Mouse (Mus musculus) midbrain, embryonic 15.5 days (tissue): ENCODE measurements around the gene Rasl10b. TPM values are rescaled to one million over a fixed set of nuclear protein-coding genes. Genes with fewer than 3 reads are reported as not detected.
A peak's percentile ranks its signal among the peaks of the same experiment; 100 is the strongest.

Experiments used
- ATAC-seq: fragments of 200-750 bp; cut with Nextera tagmentation; replicated peaks from 2 replicates; pipeline ENCODE4 v1.8.0; 2017; ENCODE audit warnings: moderate TSS enrichment
- H3K27ac ChIP-seq: fragments of 300-500 bp; sonication (generic); 2 replicates; pipeline ENCODE4 v1.5.1; 2015; ENCODE audit warnings: mild to moderate bottlenecking, inconsistent platforms
- H3K27me3 ChIP-seq: fragments of 300-500 bp; sonication (generic); replicated peaks from 2 replicates; pipeline ENCODE4 v1.6.1; 2015; ENCODE audit warnings: inconsistent platforms
- H3K36me3 ChIP-seq: fragments of 300-500 bp; sonication (generic); replicated peaks from 2 replicates; pipeline ENCODE4 v1.6.1; 2015; ENCODE audit warnings: inconsistent platforms
- H3K4me1 ChIP-seq: fragments of 300-500 bp; sonication (generic); 2 replicates; pipeline ENCODE4 v1.6.1; 2015; ENCODE audit warnings: inconsistent platforms
- H3K4me2 ChIP-seq: fragments of 300-500 bp; sonication (generic); 2 replicates; pipeline ENCODE4 v1.6.1; 2015; ENCODE audit warnings: inconsistent platforms, mild to moderate bottlenecking, moderate library complexity
- H3K4me3 ChIP-seq: fragments of 300-500 bp; sonication (generic); 2 replicates; pipeline ENCODE4 v1.5.1; 2015; ENCODE audit warnings: mild to moderate bottlenecking, inconsistent platforms
- H3K9ac ChIP-seq: fragments of 300-500 bp; sonication (generic); 2 replicates; pipeline ENCODE4 v1.6.1; 2015; ENCODE audit warnings: mild to moderate bottlenecking, inconsistent platforms
- H3K9me3 ChIP-seq: fragments of 300-500 bp; sonication (generic); 2 replicates; pipeline ENCODE4 v1.6.1; 2016; ENCODE audit warnings: inconsistent platforms
- WGBS: fragments of 180-500 bp; shearing (Covaris S2); methylation state at CpG from one replicate; pipeline ENCODE4 v1.1.7; 2015; ENCODE audit warnings: mixed read lengths; 5-methylcytosine and 5-hydroxymethylcytosine counted together
- polyA plus RNA-seq: library from polyadenylated mRNA; unstranded; fragments of >200 nt; fragmentation: Nextera tagmentation; extraction: Ambion mirVana; gene quantifications from 2 replicates; pipeline ENCODE4 v1.2.1, GENCODE M21; 2015

Gene Rasl10b
- polyA plus RNA-seq, 1 experiment from 2014 or later = 43.2 TPM

DNA sequence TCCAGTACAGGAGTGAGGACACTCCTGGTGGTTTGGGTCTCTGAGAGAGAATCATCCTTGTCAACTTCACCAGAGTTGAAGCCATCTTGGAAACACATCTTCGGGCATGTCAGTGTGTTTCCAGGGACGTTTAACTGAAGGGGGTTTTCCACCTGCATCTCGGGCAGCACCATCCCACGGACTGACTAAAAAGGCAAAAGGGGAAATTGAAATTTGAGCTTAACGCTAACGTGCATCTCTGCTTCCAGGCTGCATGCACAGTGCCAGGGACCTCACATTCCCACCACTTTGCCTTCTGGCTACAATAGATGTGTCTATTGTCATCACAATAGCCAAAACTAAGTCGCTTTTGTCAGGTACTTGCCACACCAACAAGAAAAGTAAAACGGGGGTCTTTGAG is 695 bp upstream of the Rasl10b start:
- 44% methylated on average over 8 of the region's 8 CpGs for WGBS
- Histone ChIP-seq H3K27ac (no peak overlapping the region), H3K4me3 (no peak overlapping the region), H3K4me1 (peaks cover 27% of the 10 kb centered on the region), H3K36me3 (no peaks in the 10 kb centered on the region; the same call in 1 of the 2 replicates), H3K9ac (no peak overlapping the region), H3K27me3 (no peaks in the 10 kb centered on the region), H3K9me3 (no peaks in the 10 kb centered on the region), H3K4me2 (no peak overlapping the region)
- ATAC-seq = no peak

DNA sequence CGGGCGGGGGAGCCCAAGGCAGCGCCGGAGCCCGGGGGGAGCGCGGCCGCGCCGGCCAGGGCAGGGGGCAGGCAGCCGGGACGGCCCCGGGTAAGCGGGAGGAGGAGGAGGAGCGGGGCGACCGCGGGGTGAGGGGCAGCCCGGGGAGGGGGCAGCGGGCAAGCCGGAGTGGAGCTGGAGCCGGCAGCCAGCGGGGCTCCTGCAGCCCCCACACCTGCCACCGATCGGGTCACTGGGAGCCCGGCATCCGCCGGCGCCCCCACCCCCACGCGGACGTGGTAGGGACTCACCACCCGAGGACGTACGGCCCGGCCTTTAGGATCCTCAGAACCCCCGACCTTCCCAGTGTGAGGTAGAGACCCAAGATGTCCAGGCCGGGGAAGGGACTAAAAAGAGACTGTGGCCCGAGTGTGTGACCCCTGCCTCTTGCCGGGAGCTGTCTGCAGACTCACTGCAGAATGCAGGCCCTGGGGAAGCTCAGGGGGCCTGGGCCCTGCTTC is 905 bp downstream of the Rasl10b start:
- H3K4me3 ChIP-seq = peak overlapping the region; percentile 89
- H3K4me1 ChIP-seq = peaks cover 27% of the 10 kb centered on the region
- H3K4me2 ChIP-seq = peak overlapping the region; percentile 86
- peak overlapping the region; percentile 71 for H3K27ac ChIP-seq
- H3K9me3 ChIP-seq = no peaks in the 10 kb centered on the region
- no peaks in the 10 kb centered on the region for H3K36me3 ChIP-seq
- peak overlapping the region; percentile 93 for H3K9ac ChIP-seq
- ATAC-seq = peak; percentile 63; the same call in 1 of the 2 replicates
- no peaks in the 10 kb centered on the region for H3K27me3 ChIP-seq
- WGBS = 0% methylated on average over 37 of the region's 40 CpGs

DNA sequence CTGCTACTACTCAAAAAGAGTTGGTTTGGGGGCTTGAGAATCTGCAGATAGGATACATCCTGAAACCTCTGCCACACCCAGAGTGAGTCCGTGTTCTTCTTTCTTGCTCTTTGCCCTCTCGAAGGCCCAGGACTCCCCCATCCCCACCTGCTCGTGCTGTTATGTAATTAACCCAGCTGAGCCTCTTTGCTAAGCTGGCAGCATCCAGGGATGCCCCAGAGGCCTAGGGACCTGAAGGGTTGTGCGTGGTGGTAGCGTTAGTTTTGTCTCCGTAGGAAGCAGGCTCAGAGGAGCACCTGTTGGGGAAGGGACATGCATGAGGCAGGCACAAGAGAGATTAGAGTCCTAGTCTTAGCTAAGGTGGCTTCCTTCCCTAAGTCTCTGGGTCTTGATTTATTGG is 1.6 kb downstream of the Rasl10b start:
- Histone ChIP-seq H3K27ac (no peak overlapping the region), H3K36me3 (no peaks in the 10 kb centered on the region)
- 23% methylated on average over 6 of the region's 6 CpGs for WGBS

DNA sequence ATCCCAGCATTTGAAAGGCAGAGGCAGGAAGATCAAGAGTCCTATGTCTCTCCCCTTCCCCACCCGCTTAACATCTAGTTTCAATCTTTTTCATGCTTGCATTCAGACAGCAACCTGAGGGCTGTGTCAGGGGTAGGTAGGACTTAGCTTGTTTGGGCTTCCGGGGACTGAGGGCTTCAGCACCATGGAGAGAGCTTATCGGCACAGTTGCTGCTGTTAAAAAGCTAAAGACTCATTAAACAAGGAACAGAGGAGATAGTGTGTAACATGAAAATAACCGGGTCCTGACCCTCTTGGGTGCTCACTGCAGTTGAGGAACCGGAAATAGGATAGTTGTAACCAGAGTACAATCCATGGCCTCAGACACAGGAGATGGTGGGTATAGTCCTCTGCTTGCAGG is 8.1 kb downstream of the Rasl10b start:
- H3K27me3 ChIP-seq = peaks cover 28% of the 10 kb centered on the region
- no peaks in the 10 kb centered on the region for H3K9me3 ChIP-seq
- ATAC-seq = no peak
- no peak overlapping the region for H3K4me3 ChIP-seq
- H3K27ac ChIP-seq = no peak overlapping the region
- WGBS = 12% methylated on average over 5 of the region's 5 CpGs
- no peak overlapping the region for H3K9ac ChIP-seq
- H3K4me2 ChIP-seq = no peak overlapping the region
- peaks cover 16% of the 10 kb centered on the region for H3K4me1 ChIP-seq
- no peaks in the 10 kb centered on the region for H3K36me3 ChIP-seq

More for the DNA sequence above, 1.6 kb downstream of the Rasl10b start:
- Histone ChIP-seq H3K4me1 (peaks cover 27% of the 10 kb centered on the region), H3K27me3 (no peaks in the 10 kb centered on the region), H3K9me3 (no peaks in the 10 kb centered on the region), H3K4me2 (peak overlapping the region; percentile 86), H3K9ac (peak overlapping the region; percentile 93), H3K4me3 (peak overlapping the region; percentile 89)
- no peak for ATAC-seq

DNA sequence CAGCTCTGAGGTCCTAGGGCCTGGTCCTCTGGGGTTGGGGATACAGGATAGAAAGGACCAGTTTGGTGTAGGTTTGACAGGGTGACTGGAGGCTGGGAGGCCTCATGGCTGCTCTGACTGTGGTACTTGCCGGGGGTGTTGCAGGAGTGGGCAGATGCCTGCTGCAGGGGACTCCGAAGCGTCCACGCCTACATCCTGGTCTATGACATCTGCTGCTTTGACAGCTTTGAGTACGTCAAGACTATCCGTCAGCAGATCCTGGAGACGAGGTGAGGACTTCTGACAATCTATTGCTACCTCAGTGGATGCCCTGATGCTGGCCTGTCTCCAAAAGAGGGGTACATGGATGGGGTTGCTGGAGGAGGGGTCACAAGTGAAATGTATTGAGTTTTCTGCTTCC is 8.8 kb downstream of the Rasl10b start:
- Histone ChIP-seq H3K27me3 (peaks cover 33% of the 10 kb centered on the region), H3K4me1 (peaks cover 15% of the 10 kb centered on the region), H3K27ac (no peak overlapping the region), H3K9me3 (no peaks in the 10 kb centered on the region), H3K4me3 (no peak overlapping the region), H3K36me3 (no peaks in the 10 kb centered on the region), H3K9ac (no peak overlapping the region), H3K4me2 (no peak overlapping the region)
- WGBS = 84% methylated on average over 7 of the region's 7 CpGs
- ATAC-seq = no peak

DNA sequence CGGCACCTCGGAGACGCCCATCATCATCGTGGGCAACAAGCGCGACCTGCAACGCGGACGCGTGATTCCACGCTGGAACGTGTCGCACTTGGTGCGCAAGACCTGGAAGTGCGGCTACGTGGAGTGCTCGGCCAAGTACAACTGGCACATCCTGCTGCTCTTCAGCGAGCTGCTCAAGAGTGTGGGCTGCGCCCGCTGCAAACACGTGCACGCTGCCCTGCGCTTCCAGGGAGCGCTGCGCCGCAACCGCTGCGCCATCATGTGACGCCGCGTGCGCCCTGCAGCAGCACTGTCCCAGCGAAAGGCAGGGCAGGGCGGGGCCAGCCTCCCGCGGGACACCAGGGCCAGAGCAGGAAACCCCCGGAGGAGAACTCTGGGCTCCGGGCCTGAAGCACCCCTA is 9.6 kb downstream of the Rasl10b start:
- Histone ChIP-seq H3K9ac (0 out of 2 replicates have a peak overlapping the region, but pooled peaks have one; percentile 2), H3K4me1 (peaks cover 13% of the 10 kb centered on the region), H3K4me3 (peak overlapping the region; percentile 23), H3K9me3 (no peaks in the 10 kb centered on the region), H3K27ac (no peak overlapping the region), H3K36me3 (no peaks in the 10 kb centered on the region), H3K4me2 (peak overlapping the region; percentile 44), H3K27me3 (peaks cover 33% of the 10 kb centered on the region)
- WGBS = 6% methylated on average over 38 of the region's 38 CpGs
- peak; percentile 72 for ATAC-seq

DNA sequence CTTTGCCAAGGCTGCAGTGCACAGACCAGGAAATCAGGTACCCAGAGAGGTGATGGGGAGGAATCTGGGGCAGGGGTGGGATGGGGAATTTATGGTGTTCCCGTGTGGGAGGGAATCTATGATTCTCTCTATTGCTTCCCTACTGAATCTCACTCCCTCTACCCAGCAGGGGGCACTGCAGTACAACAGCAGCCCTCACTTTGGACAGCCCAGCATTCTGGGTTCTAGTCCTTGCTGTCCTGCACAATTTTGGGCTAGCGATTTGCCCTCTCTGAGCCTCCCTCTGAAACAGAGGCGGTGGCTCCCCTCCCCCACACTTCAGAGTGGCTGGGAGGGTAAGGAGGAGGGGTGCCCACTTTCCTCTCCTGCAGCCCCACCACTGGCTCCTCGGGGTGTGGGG is 11.4 kb downstream of the Rasl10b start:
- Histone ChIP-seq H3K9me3 (no peaks in the 10 kb centered on the region), H3K4me3 (no peak overlapping the region), H3K9ac (no peak overlapping the region), H3K27ac (no peak overlapping the region), H3K4me2 (no peak overlapping the region), H3K36me3 (no peaks in the 10 kb centered on the region), H3K27me3 (peaks cover 36% of the 10 kb centered on the region), H3K4me1 (peaks cover 13% of the 10 kb centered on the region)
- ATAC-seq = no peak
- 49% methylated on average over 4 of the region's 4 CpGs for WGBS

DNA sequence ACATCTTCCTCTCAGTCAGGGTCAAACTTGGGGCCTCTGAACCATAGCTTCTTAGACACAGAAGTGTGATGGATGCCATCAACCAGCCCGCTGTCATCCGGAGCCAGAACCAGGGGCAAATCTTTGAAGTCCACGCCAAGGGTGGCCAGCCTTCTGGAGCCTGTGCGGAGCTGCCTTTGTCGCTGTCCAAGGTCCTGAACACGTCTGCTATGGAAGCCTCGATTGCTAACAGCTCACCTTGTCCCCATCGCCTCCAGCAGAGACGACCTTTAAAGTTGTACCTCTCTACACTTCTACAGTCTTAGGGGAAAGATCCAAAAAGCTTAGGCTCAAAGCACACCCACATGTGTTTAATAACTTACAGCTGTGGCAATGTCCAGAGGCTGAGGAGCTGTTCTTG is 12.4 kb downstream of the Rasl10b start:
- H3K36me3 ChIP-seq = no peaks in the 10 kb centered on the region
- no peaks in the 10 kb centered on the region for H3K9me3 ChIP-seq
- H3K27ac ChIP-seq = no peak overlapping the region
- no peak overlapping the region for H3K9ac ChIP-seq
- H3K27me3 ChIP-seq = peaks cover 36% of the 10 kb centered on the region
- H3K4me2 ChIP-seq = no peak overlapping the region
- no peak overlapping the region for H3K4me3 ChIP-seq
- H3K4me1 ChIP-seq = peaks cover 13% of the 10 kb centered on the region
- ATAC-seq = no peak
- 5% methylated on average over 9 of the region's 9 CpGs for WGBS

DNA sequence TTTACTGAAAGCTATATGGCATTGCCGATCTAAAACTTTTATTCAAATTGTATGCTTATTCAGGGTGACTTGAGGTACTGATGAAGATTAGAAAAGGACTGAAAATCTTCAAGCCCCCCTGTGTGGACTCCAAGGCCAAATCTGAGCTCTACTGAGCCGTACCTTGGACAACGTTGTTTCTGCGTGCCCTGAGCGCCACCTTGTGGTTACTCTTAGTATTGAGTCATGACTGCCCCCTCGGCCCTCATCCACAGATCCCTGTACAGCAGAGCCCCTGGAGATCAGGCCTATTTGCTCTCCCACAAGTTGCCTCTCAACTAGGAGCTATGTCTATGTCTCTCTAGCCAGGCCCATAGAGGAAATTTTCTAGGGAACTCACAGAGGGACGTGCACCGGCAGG is 15.7 kb downstream of the Rasl10b start:
- no peaks in the 10 kb centered on the region for H3K36me3 ChIP-seq
- H3K27me3 ChIP-seq = peaks cover 38% of the 10 kb centered on the region
- no peak overlapping the region for H3K9ac ChIP-seq
- H3K9me3 ChIP-seq = no peaks in the 10 kb centered on the region
- H3K4me1 ChIP-seq = no peaks in the 10 kb centered on the region
- ATAC-seq = peak; percentile 77
- H3K27ac ChIP-seq = no peak overlapping the region
- 9% methylated on average over 8 of the region's 8 CpGs for WGBS
- H3K4me3 ChIP-seq = no peak overlapping the region
- H3K4me2 ChIP-seq = no peak overlapping the region

DNA sequence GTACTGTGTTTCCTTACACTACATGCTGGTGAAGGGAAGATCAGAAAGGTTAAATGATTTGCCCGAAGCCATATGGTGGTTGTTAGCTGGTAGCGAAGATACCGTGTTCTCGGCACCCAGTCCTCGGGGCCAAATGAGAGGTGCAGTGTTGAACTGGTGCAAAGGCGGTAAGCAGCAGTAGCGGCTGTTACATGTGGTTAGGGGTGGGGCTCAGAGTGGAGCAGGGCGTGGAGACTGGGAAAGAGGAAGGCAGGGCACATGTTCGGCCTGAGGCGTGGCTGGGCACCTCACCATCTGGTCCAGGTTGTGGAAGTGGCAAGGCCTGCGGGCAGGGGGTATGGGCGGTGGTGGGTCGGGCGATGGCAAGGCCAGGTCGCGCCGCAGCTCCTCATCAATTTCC is 18.0 kb downstream of the Rasl10b start:
- 43% methylated on average over 17 of the region's 17 CpGs for WGBS
- no peak overlapping the region for H3K4me3 ChIP-seq

DNA sequence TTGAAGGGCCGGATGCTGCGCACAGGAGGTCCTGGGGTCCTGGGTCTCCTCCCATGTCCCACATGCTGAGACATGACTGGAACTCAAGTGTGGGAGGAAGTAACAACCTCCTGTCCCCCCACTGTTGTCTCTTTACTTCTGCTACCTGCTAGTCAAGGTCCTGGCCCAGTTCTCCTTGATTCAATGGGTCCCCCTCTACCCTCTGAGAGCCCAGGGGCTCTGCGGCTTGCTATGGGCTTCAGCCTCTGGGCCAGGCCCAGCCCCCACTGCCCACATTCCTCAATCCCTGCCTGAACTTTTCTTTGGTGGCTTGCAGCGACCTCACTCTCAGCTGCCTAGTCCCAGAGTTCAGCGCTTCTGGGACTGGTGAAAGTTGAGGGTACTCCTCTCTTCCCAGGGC is 20.4 kb downstream of the Rasl10b start, which contains the start of gene Gas2l2:
TSS of gene Gas2l2 (minus strand) at position 101 of the 400 bp plus-strand sequence.
- Histone ChIP-seq H3K27me3 (peaks cover 16% of the 10 kb centered on the region; the same call in 1 of the 2 replicates), H3K4me2 (no peak within 1 kb of the TSS)

More for the DNA sequence above, 18.0 kb downstream of the Rasl10b start:
- no peak for ATAC-seq
- Histone ChIP-seq H3K4me1 (no peaks in the 10 kb centered on the region), H3K36me3 (no peaks in the 10 kb centered on the region), H3K9me3 (no peaks in the 10 kb centered on the region), H3K9ac (no peak overlapping the region), H3K27me3 (peaks cover 24% of the 10 kb centered on the region; the same call in 1 of the 2 replicates), H3K4me2 (no peak overlapping the region), H3K27ac (no peak overlapping the region)

DNA sequence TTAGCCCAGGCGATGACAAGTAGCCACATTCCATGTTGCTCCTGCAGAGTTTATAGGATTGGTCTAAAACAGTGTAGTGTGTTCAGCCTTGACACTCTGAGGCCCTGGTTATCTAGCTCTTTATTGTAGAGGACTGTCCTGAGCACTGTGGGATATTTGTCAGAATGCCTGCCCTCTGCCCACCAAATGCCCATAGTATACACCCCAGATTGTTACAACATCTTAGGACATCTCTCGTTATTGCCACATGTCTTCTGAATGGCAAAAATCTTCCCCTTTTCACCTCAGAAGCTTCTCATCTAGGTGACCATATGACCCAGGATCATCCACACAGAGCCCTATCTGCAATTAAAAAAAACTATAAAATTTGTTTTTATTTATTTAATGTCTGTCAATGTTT is 23.6 kb downstream of the Rasl10b start:
- no peak overlapping the region for H3K9ac ChIP-seq
- H3K27me3 ChIP-seq = peaks cover 10% of the 10 kb centered on the region; the same call in 1 of the 2 replicates
- no peaks in the 10 kb centered on the region for H3K4me1 ChIP-seq
- no peaks in the 10 kb centered on the region for H3K9me3 ChIP-seq
- ATAC-seq = no peak
- no peak overlapping the region for H3K4me2 ChIP-seq
- H3K36me3 ChIP-seq = no peaks in the 10 kb centered on the region
- no peak overlapping the region for H3K27ac ChIP-seq
- 79% methylated on average over 2 of the region's 2 CpGs for WGBS
- H3K4me3 ChIP-seq = no peak overlapping the region

More for the DNA sequence above, 20.4 kb downstream of the Rasl10b start, which contains the start of gene Gas2l2:
- Histone ChIP-seq H3K4me1 (no peaks in the 10 kb centered on the region), H3K36me3 (no peaks in the 10 kb centered on the region), H3K27ac (no peak within 1 kb of the TSS), H3K9me3 (no peaks in the 10 kb centered on the region), H3K9ac (no peak within 1 kb of the TSS), H3K4me3 (no peak within 1 kb of the TSS)
- ATAC-seq = no peak
- WGBS = 52% methylated on average over 5 of the region's 5 CpGs

DNA sequence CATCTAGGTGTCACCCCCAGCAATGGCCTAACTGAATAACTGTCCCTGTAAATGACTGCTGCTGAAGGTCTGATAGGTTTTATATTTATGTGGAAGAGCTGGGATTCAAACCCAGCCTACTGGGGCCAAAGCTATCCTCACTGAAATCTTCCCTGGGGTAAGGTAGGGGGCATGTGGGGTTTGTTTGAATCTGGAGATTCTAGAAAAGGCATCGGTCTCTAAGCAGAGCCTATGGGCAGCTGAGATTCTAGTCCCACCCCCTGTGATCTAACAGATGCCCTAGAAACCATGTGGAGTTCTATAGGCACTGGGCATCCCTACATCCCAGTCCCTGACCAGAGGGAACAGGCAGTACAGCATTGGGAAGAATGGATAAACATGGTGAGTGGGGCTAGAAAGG is 28.4 kb downstream of the Rasl10b start, which contains the start of gene 1700020L24Rik:
TSS of gene 1700020L24Rik (plus strand) at position 301 of the 400 bp plus-strand sequence.
- no peaks in the 10 kb centered on the region for H3K9me3 ChIP-seq
- 79% methylated on average over 1 of the region's 1 CpGs for WGBS
- peaks cover 19% of the 10 kb centered on the region for H3K27me3 ChIP-seq
- no peak within 1 kb of the TSS for H3K27ac ChIP-seq
- H3K36me3 ChIP-seq = no peaks in the 10 kb centered on the region
- no peak within 1 kb of the TSS for H3K4me3 ChIP-seq
- H3K4me1 ChIP-seq = peaks cover under 1% of the 10 kb centered on the region; the same call in 1 of the 2 replicates
- no peak within 1 kb of the TSS for H3K4me2 ChIP-seq
- ATAC-seq = no peak
- H3K9ac ChIP-seq = no peak within 1 kb of the TSS
